Mouse (Mus musculus) retina, adult 2 months (tissue): ENCODE data around the gene Alox12.

ENCODE experiments used
- DNase-seq: peaks from one replicate; pipeline ENCODE4 v3.0.0-alpha.2; 2012; ENCODE audit warnings: low read depth, low spot score

Alox12 gene

GRCm38 (mm10) chr11:70193354-70194285 is 61.5 kb downstream of the Alox12 start:
- no peak for DNase-seq

GRCm38 (mm10) chr11:70192157-70192556 is 63.0 kb downstream of the Alox12 start:
- DNase-seq, result no peak
